20 mouse cellular contexts compared by ENCODE assay signal in genomic region chr19:14453486-14453885, GRCm38 (mm10).
DNase-seq lines count a peak whose midpoint lies in the region; ATAC-seq lines count a peak whose summit lies in the region.
"Had no signal": no experiment of that assay in that cellular context is flagged by ENCODE, and none has a peak within 500 bp of the region (broad histone marks: within the 10 kb centered on the region; RNA-seq: fewer than 3 reads in every experiment).

No protein-coding gene starts in this region.

- no peak for DNase-seq in hindbrain, embryonic 11.5 days (ENCODE audit: low spot score)
- peak; percentile 6 for DNase-seq in MN1 (ENCODE audit: low spot score)
- peak; percentile 40 for DNase-seq in cerebellum, adult 11-12 months
- DNase-seq in cerebellum, postnatal 14 days, result peak; percentile 63 to 77
- no peak for DNase-seq in urinary bladder, postnatal 10 days (ENCODE audit: low spot score)
- DNase-seq: adrenal gland, postnatal 36 days; forebrain, postnatal 0 days; kidney, adult 18-20 months; kidney, postnatal 14 days; liver; liver, postnatal 0 days; lung, postnatal 10 days; midbrain, embryonic 14.5 days; thymus, postnatal 14 days had no signal

- ATAC-seq in hindbrain, embryonic 12.5 days (ENCODE audit: low FRiP score), result no peak
- ATAC-seq in hindbrain, embryonic 11.5 days (ENCODE audit: low FRiP score), result no peak
- no peak for ATAC-seq in activated CD4-positive, CD25-positive, alpha-beta regulatory T cell, adult 4 months
- ATAC-seq: forebrain, postnatal 0 days; liver, postnatal 0 days had no signal

- no peaks in the 10 kb centered on the region for H3K27me3 ChIP-seq in hindbrain, embryonic 12.5 days
- no peaks in the 10 kb centered on the region for H3K27me3 ChIP-seq in hindbrain, embryonic 11.5 days (ENCODE audit: control insufficient read depth, insufficient read depth, low read length)
- H3K27me3 ChIP-seq: embryonic facial prominence, embryonic 13.5 days had no signal

- no peak overlapping the region for H3K9ac ChIP-seq in hindbrain, embryonic 12.5 days
- H3K9ac ChIP-seq in hindbrain, embryonic 11.5 days (ENCODE audit: low read depth, low read length), result no peak overlapping the region
- H3K9ac ChIP-seq: embryonic facial prominence, embryonic 13.5 days; forebrain, postnatal 0 days; liver, postnatal 0 days had no signal

- no peak overlapping the region for H3K4me3 ChIP-seq in hindbrain, embryonic 12.5 days
- H3K4me3 ChIP-seq in hindbrain, embryonic 11.5 days (ENCODE audit: low read depth, low read length), result no peak overlapping the region
- H3K4me3 ChIP-seq: embryonic facial prominence, embryonic 13.5 days; heart, embryonic 10.5 days; myocyte had no signal

- no peaks in the 10 kb centered on the region for H3K9me3 ChIP-seq in hindbrain, embryonic 12.5 days (replicated peaks)
- no peaks in the 10 kb centered on the region for H3K9me3 ChIP-seq in hindbrain, embryonic 11.5 days (ENCODE audit: control insufficient read depth, low read length)
- H3K9me3 ChIP-seq: embryonic facial prominence, embryonic 13.5 days; G1E; heart, embryonic 10.5 days had no signal

- H3K27ac ChIP-seq in hindbrain, embryonic 12.5 days, result 0 out of 2 replicates have a peak overlapping the region, but pooled peaks have one; percentile 30
- H3K27ac ChIP-seq in hindbrain, embryonic 11.5 days (ENCODE audit: low read depth, low read length), result no peak overlapping the region
- H3K27ac ChIP-seq: embryonic facial prominence, embryonic 13.5 days; heart, embryonic 10.5 days had no signal

- 88% methylated on average over 10 of the region's 10 CpGs for WGBS in hindbrain, embryonic 12.5 days
- 90% methylated on average over 10 of the region's 10 CpGs for WGBS in hindbrain, embryonic 11.5 days

- H3K36me3 ChIP-seq in hindbrain, embryonic 12.5 days, result peaks cover 57% of the 10 kb centered on the region
- H3K36me3 ChIP-seq in hindbrain, embryonic 11.5 days (ENCODE audit: control insufficient read depth, insufficient read depth, low read length), result peaks cover 3% of the 10 kb centered on the region; the same call in 1 of the 2 replicates

- no peak overlapping the region for H3K4me2 ChIP-seq in hindbrain, embryonic 12.5 days (replicated peaks)
- H3K4me2 ChIP-seq in hindbrain, embryonic 11.5 days (replicated peaks; ENCODE audit: low read depth, low read length), result no peak overlapping the region
- H3K4me2 ChIP-seq: embryonic facial prominence, embryonic 13.5 days had no signal

- H3K4me1 ChIP-seq in hindbrain, embryonic 12.5 days, result no peaks in the 10 kb centered on the region
- no peaks in the 10 kb centered on the region for H3K4me1 ChIP-seq in hindbrain, embryonic 11.5 days (replicated peaks; ENCODE audit: control insufficient read depth, insufficient read depth, low read length)
- H3K4me1 ChIP-seq: heart, embryonic 10.5 days had no signal

Comparison
In these comparisons a context has a peak if more than half of its experiments do, and no peak if none do; other contexts are left out.
1. DNase-seq: peak in MN1 (single experiment), cerebellum, adult 11-12 months (single experiment) and cerebellum, postnatal 14 days (2 of 2); none in hindbrain, embryonic 11.5 days (single experiment) and urinary bladder, postnatal 10 days (single experiment).